Mouse (Mus musculus) cerebellum, postnatal 14 days (tissue): ENCODE data around the gene Hmgb2.
A peak's percentile ranks its signal among the peaks of the same experiment; 100 is the strongest.
"Not testable (repeated sequence)": the region's sequence is repeated elsewhere in the genome, so short reads cannot be mapped to it uniquely, and the experiment has no call there.

Experiments used
- DNase-seq, 2 experiments: peaks; one replicate each; pipeline ENCODE4 v3.0.0; 2021; ENCODE audit warnings: mixed read lengths in 2 of 2

The Hmgb2 gene

DNA sequence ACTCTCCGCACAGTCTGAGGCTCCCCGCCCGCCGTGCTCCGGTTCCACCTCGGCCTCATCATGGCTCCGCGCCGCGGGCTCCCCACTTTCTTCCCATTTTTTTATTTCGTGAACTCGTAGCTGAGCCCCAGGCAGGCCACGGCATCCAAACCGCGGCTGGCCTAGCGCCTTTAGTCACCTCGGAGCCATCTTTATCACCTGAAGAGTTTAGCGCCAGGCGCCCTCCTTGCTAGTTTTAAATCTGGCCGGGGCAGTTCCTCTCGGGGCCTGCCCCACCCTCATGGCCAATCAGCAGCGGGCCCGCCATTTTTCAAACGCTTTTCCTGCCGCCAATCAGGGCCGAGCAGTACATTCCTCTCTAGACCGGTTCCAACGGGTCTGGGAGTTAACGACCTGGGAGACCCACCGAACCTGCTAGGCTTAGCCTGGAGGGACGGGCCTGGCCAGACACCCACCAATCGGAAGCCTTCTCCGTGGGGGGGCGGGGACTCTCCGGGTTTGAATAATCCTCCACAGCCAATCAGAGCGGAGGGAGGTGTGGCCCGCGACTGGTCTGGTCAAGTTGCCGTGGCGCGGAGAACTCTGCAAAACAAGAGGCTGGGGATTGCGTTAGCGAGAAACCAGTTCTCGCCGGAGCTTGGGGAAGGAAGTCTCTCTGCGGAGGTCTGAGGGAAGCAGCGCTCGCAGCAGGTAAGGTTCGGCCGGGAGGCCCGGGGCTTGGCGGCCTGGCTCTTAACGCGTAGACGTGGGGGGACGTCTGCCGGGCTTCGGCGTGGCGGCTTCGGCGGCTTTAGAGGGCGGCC is at the start of gene Hmgb2:
Gene Hmgb2, plus strand, starts transcription at position 592 of the 803 bp plus-strand sequence.
- peak; percentile 100 for DNase-seq

DNA sequence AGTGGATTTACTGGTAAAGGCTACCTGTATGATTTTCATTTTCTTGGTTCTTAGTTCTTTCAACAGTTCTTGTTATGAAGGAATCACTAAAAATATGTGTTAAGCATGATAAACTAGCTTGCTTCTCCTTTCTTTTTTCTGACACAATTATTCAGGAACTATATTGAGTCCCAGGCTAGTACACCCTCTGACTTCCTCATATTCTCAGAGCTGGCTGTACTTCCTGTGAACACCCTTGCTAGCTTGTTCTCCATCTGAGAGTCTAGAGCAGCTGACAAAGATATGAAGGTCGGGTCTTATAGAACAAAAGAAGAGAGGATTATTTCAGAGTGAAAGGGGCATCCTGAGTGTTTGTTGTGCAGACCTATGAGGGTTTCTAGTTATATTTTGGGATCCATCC is 48.9 kb upstream of the Hmgb2 start:
- DNase-seq = no peak

- DNase-seq = no peak
Observed at GRCm38 (mm10) chr8:57463757-57464156, 48.0 kb upstream of the Hmgb2 start.

GRCm38 (mm10) chr8:57468624-57469023 is 43.1 kb upstream of the Hmgb2 start:
- peak; percentile 60 to 65 for DNase-seq

- DNase-seq = no peak
Observed at GRCm38 (mm10) chr8:57470863-57471262, 40.8 kb upstream of the Hmgb2 start.

GRCm38 (mm10) chr8:57473751-57474150 is 38.0 kb upstream of the Hmgb2 start:
- no peak for DNase-seq

GRCm38 (mm10) chr8:57478406-57478805 is 33.3 kb upstream of the Hmgb2 start:
- DNase-seq = no peak

GRCm38 (mm10) chr8:57479700-57480099 is 32.0 kb upstream of the Hmgb2 start:
- DNase-seq = no peak

DNA sequence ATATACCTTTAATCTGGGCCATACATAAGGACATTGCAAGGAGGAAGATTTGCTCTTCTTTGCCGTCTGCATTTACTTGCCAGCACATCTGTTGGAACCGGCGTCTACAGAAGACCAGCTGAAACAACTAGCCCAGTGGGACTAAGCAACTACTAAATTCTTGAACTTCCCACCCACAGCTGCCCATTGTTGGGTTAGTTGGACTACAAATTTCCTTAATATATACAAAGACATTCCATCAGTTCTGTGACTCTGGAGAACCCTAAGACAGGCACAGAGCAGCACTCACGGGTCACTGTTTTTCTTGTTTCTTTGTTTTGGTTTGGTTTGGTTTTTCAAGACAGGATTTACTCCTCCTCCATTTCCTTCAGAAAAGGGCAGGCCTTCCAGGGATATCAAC is 31.1 kb upstream of the Hmgb2 start:
- DNase-seq = no peak

GRCm38 (mm10) chr8:57486491-57487440 is 24.9 kb upstream of the Hmgb2 start:
- DNase-seq = peak; percentile 62 to 70

DNA sequence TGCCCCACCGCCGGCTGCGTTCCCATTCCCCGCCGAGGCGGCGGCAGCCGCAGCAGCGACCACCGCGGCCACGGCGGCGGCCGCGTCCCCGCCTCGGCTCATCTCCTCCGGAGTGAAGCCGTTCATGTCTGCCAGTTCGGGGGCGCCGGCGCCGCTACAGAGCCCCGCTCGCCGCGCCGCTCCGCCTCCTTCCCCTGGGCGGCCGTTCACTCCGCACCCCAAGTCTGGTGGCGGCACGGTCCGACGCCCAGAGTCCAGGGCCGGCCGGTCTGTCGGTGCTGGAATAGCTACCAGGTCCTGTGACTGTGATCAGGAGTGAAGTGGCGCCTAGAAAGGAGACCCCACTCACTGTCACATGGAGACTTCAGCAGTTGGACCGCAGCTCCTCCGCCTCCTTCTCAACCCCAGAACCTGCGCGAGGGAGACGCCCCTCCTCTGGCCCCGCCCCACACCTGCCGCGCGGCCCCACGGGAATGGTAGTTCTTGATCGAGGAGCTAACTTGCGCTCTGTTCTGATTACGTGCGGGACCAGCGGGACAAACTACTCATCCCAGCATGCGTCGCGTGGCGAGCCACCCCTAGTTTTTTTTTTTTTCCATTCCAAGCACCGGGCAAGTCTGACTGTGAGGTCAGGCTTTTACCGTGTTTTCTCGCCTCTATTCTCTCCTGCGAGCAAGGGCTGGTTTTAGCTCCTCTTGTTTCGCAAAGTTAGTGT is 24.1 kb upstream of the Hmgb2 start, which contains the start of gene Sap30:
Gene Sap30, minus strand, starts transcription at position 420 of the 715 bp plus-strand sequence.
- peak; percentile 99 for DNase-seq

DNA sequence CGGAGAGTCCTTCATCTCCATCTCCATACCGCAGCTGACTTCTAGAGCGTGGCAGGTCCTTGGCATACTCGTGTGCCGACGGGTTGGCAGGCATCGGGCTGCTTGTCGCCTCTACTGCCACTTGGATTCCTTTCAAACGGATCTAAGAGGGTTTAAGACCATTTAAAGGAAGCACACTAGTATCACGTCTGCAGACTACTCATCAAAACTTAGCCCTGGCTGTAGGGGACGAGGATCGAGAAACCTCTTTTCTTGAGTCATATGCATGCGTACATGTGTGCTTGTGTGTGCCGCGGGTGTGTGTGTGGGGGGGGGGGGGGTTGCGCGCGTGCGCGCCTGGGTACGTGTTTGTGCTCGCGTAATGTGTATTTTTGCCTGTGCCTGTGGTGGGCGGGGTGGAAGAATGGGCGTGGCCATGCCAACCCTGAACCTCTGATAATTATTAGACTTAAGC is 23.4 kb upstream of the Hmgb2 start:
- peak; percentile 68 to 72 for DNase-seq

GRCm38 (mm10) chr8:57489366-57489765 is 22.3 kb upstream of the Hmgb2 start:
- DNase-seq = no peak

- DNase-seq = no peak
Observed at GRCm38 (mm10) chr8:57489896-57490295, 21.8 kb upstream of the Hmgb2 start.

DNA sequence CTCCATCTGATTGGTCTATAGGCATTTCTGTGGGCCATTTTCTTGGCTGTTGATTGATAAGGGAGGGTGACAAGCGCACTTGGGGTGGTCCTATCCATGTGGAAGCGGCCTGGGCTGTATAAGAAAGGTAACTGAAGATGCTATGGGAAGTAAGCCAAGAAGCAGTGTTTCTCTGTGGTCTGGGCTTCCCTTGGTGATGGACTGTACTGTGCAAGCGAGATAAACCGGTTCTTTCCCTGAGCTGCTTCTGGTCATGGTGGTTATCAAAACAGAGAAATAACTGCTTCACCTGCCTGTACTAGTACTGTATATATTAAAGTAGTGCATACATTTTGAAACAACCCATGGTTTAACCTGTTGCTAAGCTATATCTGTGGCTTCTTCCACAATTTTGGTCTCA is 19.8 kb upstream of the Hmgb2 start:
- no peak for DNase-seq

DNA sequence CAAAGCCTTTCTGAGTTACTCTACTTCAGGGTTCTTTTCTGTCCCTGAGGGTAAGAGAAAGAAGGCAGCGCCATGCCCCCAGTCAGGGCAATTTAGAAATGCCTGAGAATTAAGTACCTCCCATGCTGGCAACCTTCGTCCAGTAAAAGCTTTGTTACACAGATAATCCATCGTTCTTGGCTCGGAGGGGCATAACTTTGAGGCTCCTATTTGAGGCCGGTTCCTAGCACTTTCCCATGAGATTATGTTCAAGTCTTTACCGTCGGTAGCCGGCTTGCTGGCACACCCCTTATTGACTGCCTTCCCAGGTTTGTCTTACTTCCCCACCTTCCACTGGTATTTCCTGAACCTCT is 13.2 kb upstream of the Hmgb2 start:
- no peak for DNase-seq

DNA sequence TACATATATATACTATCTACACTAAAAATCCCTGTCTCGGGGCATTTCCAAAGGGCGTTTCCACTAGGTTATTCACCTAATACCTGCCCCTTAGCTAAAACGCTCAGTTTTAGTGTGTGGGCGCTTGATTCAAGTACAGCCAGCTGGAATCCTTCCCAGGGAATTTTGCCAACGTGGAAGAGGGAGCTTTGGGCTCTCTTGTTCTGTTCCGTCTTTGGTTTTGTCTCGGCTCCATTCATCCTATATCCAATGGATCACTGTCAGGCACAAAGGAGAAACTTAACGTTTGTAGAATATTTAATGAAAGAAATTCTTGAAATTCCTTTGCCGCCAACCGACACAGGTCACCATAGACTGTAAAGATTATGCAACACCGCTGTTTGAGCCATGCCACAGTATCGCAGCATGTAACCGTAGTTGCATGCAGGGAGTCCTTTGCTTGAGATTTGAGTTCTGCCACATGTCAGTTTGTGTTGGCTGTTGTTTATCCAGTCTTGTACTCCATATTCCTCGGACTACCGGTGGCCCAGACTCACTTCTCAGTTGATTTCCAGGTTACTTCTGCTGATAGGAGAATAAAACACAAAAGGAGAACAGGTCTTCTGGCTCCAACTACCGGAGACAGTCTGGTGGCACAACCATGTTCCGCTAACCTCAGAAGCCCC is 12.7 kb upstream of the Hmgb2 start:
- DNase-seq = peak; percentile 92 to 95

GRCm38 (mm10) chr8:57503641-57504040 is 8.1 kb upstream of the Hmgb2 start:
- peak; percentile 79 to 85 for DNase-seq

GRCm38 (mm10) chr8:57505500-57505899 is 6.2 kb upstream of the Hmgb2 start:
- not testable (repeated sequence) for DNase-seq

- DNase-seq = no peak
Observed at GRCm38 (mm10) chr8:57507556-57508063, 4.1 kb upstream of the Hmgb2 start.

DNA sequence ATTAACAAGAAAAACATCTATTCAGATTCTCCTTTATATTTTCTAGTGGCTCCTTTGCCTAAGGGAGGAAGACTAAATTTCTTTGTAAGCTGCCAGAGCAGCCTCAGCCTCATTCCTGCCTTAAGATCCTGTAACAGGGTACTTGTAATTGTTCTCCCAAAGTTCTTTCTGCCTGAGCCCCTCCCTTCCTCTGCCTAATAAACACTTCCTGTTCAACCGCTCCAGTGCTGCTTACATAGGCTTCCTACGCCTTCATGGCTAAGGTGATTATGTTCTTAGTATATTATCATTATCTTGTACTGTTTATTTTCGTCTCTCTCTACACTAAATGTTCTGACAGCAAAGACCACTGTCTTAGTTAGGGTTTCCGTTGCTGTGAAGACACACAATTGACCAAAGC is 3.0 kb upstream of the Hmgb2 start:
- no peak for DNase-seq

DNA sequence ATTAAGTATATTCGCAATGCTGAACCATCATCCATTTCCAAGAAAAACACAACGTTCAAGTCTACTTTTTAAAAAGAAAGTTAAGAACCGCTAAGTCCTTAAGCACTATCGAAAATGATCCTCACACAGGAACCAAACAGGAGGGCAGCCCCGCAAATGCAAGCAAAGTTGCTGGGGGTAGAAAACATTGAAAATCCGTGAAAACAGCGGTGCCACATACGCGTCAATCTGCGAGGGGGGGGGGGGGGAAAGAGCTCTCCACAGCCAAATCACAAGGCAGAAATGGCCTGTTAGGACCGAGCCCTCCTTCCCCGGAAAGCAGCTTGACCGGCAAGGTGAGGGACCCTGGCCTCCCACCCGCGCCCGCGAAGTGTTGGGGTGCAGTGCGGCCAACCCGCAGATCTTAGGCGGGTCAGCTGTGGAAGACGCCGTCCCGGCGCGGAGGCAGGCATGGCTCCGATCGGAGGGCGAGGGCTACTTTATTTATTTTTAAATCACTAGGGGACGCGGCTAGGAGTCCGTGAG is 854 bp upstream of the Hmgb2 start:
- DNase-seq = no peak
